Mouse (Mus musculus) heart, embryonic 15.5 days (tissue): ENCODE measurements around the gene Meltf. TPM values are rescaled to one million over a fixed set of nuclear protein-coding genes. Genes with fewer than 3 reads are reported as not detected.
"Not testable (repeated sequence)": the region's sequence is repeated elsewhere in the genome, so short reads cannot be mapped to it uniquely, and the experiment has no call there.

Experiments
- ATAC-seq: fragments of 200-750 bp; cut with Nextera tagmentation; replicated peaks from 2 replicates; pipeline ENCODE4 v1.8.0; 2017; ENCODE audit warnings: low read depth, moderate TSS enrichment; ENCODE audit not compliant: insufficient number of reproducible peaks, insufficient read depth, low FRiP score
- H3K27ac ChIP-seq: fragments of 300-500 bp; sonication (generic); 2 replicates; pipeline ENCODE4 v1.5.1; 2015; ENCODE audit warnings: mild to moderate bottlenecking, inconsistent platforms
- H3K27me3 ChIP-seq: fragments of 300-500 bp; sonication (generic); 2 replicates; pipeline ENCODE4 v1.6.1; 2015; ENCODE audit warnings: inconsistent platforms
- H3K36me3 ChIP-seq: fragments of 300-500 bp; sonication (generic); 2 replicates; pipeline ENCODE4 v1.6.1; 2015; ENCODE audit warnings: mild to moderate bottlenecking, inconsistent platforms
- H3K4me1 ChIP-seq: fragments of 300-500 bp; sonication (generic); replicated peaks from 2 replicates; pipeline ENCODE4 v1.6.1; 2015; ENCODE audit warnings: inconsistent platforms
- H3K4me2 ChIP-seq: fragments of 300-500 bp; sonication (generic); 2 replicates; pipeline ENCODE4 v1.6.1; 2015; ENCODE audit warnings: inconsistent platforms, mild to moderate bottlenecking, moderate library complexity
- H3K4me3 ChIP-seq: fragments of 300-500 bp; sonication (generic); 2 replicates; pipeline ENCODE4 v1.5.1; 2015; ENCODE audit warnings: mild to moderate bottlenecking, inconsistent platforms
- H3K9ac ChIP-seq: fragments of 300-500 bp; sonication (generic); 2 replicates; pipeline ENCODE4 v1.6.1; 2015; ENCODE audit warnings: mild to moderate bottlenecking, inconsistent platforms
- H3K9me3 ChIP-seq: fragments of 300-500 bp; sonication (generic); replicated peaks from 2 replicates; pipeline ENCODE4 v1.6.1; 2016; ENCODE audit warnings: inconsistent platforms
- WGBS: fragments of 180-500 bp; shearing (Covaris S2); methylation state at CpG from one replicate; pipeline ENCODE4 v1.1.7; 2015; ENCODE audit warnings: mixed read lengths; 5-methylcytosine and 5-hydroxymethylcytosine counted together
- polyA plus RNA-seq: library from polyadenylated mRNA; unstranded; fragments of >200 nt; fragmentation: Nextera tagmentation; extraction: Ambion mirVana; gene quantifications from 2 replicates; pipeline ENCODE4 v1.2.1, GENCODE M21; 2015

The Meltf gene
- polyA plus RNA-seq, 1 experiment from 2014 or later = 0.04 TPM

GRCm38 (mm10) chr16:31935091-31935979, 56.7 kb downstream of the Meltf start:
- peak overlapping the region; percentile 59 for H3K4me3 ChIP-seq
- WGBS = 3% methylated on average over 36 of the region's 36 CpGs
- no peaks in the 10 kb centered on the region for H3K9me3 ChIP-seq
- no peak for ATAC-seq
- no peaks in the 10 kb centered on the region for H3K36me3 ChIP-seq
- peaks cover 32% of the 10 kb centered on the region for H3K4me1 ChIP-seq
- H3K9ac ChIP-seq = peak overlapping the region; percentile 9; the same call in 1 of the 2 replicates
- no peak overlapping the region for H3K27ac ChIP-seq
- H3K27me3 ChIP-seq = peaks cover 35% of the 10 kb centered on the region
- H3K4me2 ChIP-seq = peak overlapping the region; percentile 62

GRCm38 (mm10) chr16:31936568-31936967, 58.0 kb downstream of the Meltf start:
- no peak overlapping the region for H3K4me3 ChIP-seq
- 84% methylated on average over 4 of the region's 4 CpGs for WGBS
- H3K27me3 ChIP-seq = peaks cover 35% of the 10 kb centered on the region
- no peak overlapping the region for H3K9ac ChIP-seq
- no peaks in the 10 kb centered on the region for H3K36me3 ChIP-seq
- H3K4me1 ChIP-seq = peaks cover 32% of the 10 kb centered on the region
- no peak overlapping the region for H3K4me2 ChIP-seq
- H3K9me3 ChIP-seq = no peaks in the 10 kb centered on the region
- no peak overlapping the region for H3K27ac ChIP-seq
- ATAC-seq = no peak

- H3K4me2 ChIP-seq = no peak overlapping the region
These were observed 60.2 kb downstream of the Meltf start for GRCm38 (mm10) chr16:31938856-31939255.

GRCm38 (mm10) chr16:31940586-31940985, 62.0 kb downstream of the Meltf start:
- no peak overlapping the region for H3K4me2 ChIP-seq
- 70% methylated on average over 2 of the region's 2 CpGs for WGBS

More at GRCm38 (mm10) chr16:31938856-31939255, 60.2 kb downstream of the Meltf start:
- 60% methylated on average over 6 of the region's 6 CpGs for WGBS
- H3K4me3 ChIP-seq = no peak overlapping the region
- H3K9me3 ChIP-seq = no peaks in the 10 kb centered on the region
- H3K4me1 ChIP-seq = peaks cover 18% of the 10 kb centered on the region
- peaks cover 27% of the 10 kb centered on the region for H3K27me3 ChIP-seq
- H3K36me3 ChIP-seq = no peaks in the 10 kb centered on the region
- no peak overlapping the region for H3K9ac ChIP-seq
- H3K27ac ChIP-seq = no peak overlapping the region
- ATAC-seq = no peak

GRCm38 (mm10) chr16:31943980-31944379, 65.4 kb downstream of the Meltf start:
- Histone ChIP-seq H3K27me3 (no peaks in the 10 kb centered on the region), H3K4me2 (no peak overlapping the region), H3K9me3 (no peaks in the 10 kb centered on the region), H3K27ac (no peak overlapping the region), H3K36me3 (no peaks in the 10 kb centered on the region), H3K4me3 (no peak overlapping the region), H3K4me1 (peaks cover 30% of the 10 kb centered on the region), H3K9ac (no peak overlapping the region)
- no peak for ATAC-seq
- WGBS = 4% methylated on average over 10 of the region's 10 CpGs

More at GRCm38 (mm10) chr16:31940586-31940985, 62.0 kb downstream of the Meltf start:
- no peak overlapping the region for H3K27ac ChIP-seq
- no peaks in the 10 kb centered on the region for H3K36me3 ChIP-seq
- peaks cover 10% of the 10 kb centered on the region for H3K4me1 ChIP-seq
- H3K9ac ChIP-seq = no peak overlapping the region
- H3K4me3 ChIP-seq = no peak overlapping the region
- H3K27me3 ChIP-seq = peaks cover 10% of the 10 kb centered on the region
- ATAC-seq = no peak
- no peaks in the 10 kb centered on the region for H3K9me3 ChIP-seq

- Histone ChIP-seq H3K9me3 (no peaks in the 10 kb centered on the region), H3K27ac (no peak overlapping the region), H3K4me1 (peaks cover 38% of the 10 kb centered on the region), H3K4me2 (no peak overlapping the region), H3K27me3 (no peaks in the 10 kb centered on the region), H3K9ac (no peak overlapping the region), H3K36me3 (no peaks in the 10 kb centered on the region), H3K4me3 (no peak overlapping the region)
- WGBS = 85% methylated on average over 12 of the region's 12 CpGs
- ATAC-seq = no peak
These were observed 66.2 kb downstream of the Meltf start for GRCm38 (mm10) chr16:31944698-31945255.

GRCm38 (mm10) chr16:31945372-31945771, 66.8 kb downstream of the Meltf start:
- peaks cover 38% of the 10 kb centered on the region for H3K4me1 ChIP-seq
- no peaks in the 10 kb centered on the region for H3K9me3 ChIP-seq
- H3K27ac ChIP-seq = no peak overlapping the region
- H3K27me3 ChIP-seq = no peaks in the 10 kb centered on the region
- no peak overlapping the region for H3K4me3 ChIP-seq
- ATAC-seq = no peak
- H3K4me2 ChIP-seq = no peak overlapping the region
- WGBS = 79% methylated on average over 6 of the region's 6 CpGs
- H3K36me3 ChIP-seq = no peaks in the 10 kb centered on the region
- no peak overlapping the region for H3K9ac ChIP-seq

- H3K4me1 ChIP-seq = peaks cover 38% of the 10 kb centered on the region
- not testable (repeated sequence) for H3K27me3 ChIP-seq, H3K9me3 ChIP-seq, H3K36me3 ChIP-seq, H3K9ac ChIP-seq, H3K4me3 ChIP-seq, H3K27ac ChIP-seq, H3K4me2 ChIP-seq, ATAC-seq
- 92% methylated on average over 6 of the region's 6 CpGs for WGBS
These were observed 67.4 kb downstream of the Meltf start for GRCm38 (mm10) chr16:31945986-31946385.

GRCm38 (mm10) chr16:31947333-31947732, 68.7 kb downstream of the Meltf start:
- H3K4me3 ChIP-seq = peak overlapping the region; percentile 79
- H3K36me3 ChIP-seq = no peaks in the 10 kb centered on the region
- H3K4me1 ChIP-seq = peaks cover 38% of the 10 kb centered on the region
- peak overlapping the region; percentile 66 for H3K4me2 ChIP-seq
- 19% methylated on average over 8 of the region's 8 CpGs for WGBS
- H3K9me3 ChIP-seq = no peaks in the 10 kb centered on the region
- peak overlapping the region; percentile 91 for H3K9ac ChIP-seq
- H3K27ac ChIP-seq = peak overlapping the region; percentile 96
- H3K27me3 ChIP-seq = no peaks in the 10 kb centered on the region
- ATAC-seq = no peak

- no peaks in the 10 kb centered on the region for H3K36me3 ChIP-seq
- peak overlapping the region; percentile 91 for H3K9ac ChIP-seq
- H3K27ac ChIP-seq = peak overlapping the region; percentile 96
- H3K27me3 ChIP-seq = no peaks in the 10 kb centered on the region
- H3K4me2 ChIP-seq = peak overlapping the region; percentile 66
- no peaks in the 10 kb centered on the region for H3K9me3 ChIP-seq
- H3K4me3 ChIP-seq = peak overlapping the region; percentile 79
- WGBS = under 1% methylated on average over 38 of the region's 38 CpGs
- peaks cover 38% of the 10 kb centered on the region for H3K4me1 ChIP-seq
- no peak; the same call in 1 of the 2 replicates for ATAC-seq
These were observed 69.3 kb downstream of the Meltf start for GRCm38 (mm10) chr16:31947901-31948316.

- Histone ChIP-seq H3K4me2 (peak within 1 kb of the TSS; percentile 66), H3K9me3 (no peaks in the 10 kb centered on the region), H3K27ac (peak within 1 kb of the TSS; percentile 96), H3K9ac (peak within 1 kb of the TSS; percentile 91), H3K4me3 (peak within 1 kb of the TSS; percentile 79), H3K27me3 (no peaks in the 10 kb centered on the region), H3K4me1 (peaks cover 38% of the 10 kb centered on the region), H3K36me3 (no peaks in the 10 kb centered on the region)
- ATAC-seq = peak; percentile 88
- under 1% methylated on average over 54 of the region's 55 CpGs for WGBS
These were observed 69.8 kb downstream of the Meltf start, which contains the start of the genes 0610012G03Rik and Ncbp2 for GRCm38 (mm10) chr16:31948345-31948774. Gene 0610012G03Rik, minus strand, starts transcription at chr16:31948494. Gene Ncbp2, plus strand, starts transcription at chr16:31948513.
